Mouse (Mus musculus): Measurements from ENCODE around the gene Zfp984. TPM values are rescaled to one million over a fixed set of nuclear protein-coding genes. Genes with fewer than 3 reads are reported as not detected.
"Not testable (repeated sequence)": the region's sequence is repeated elsewhere in the genome, so short reads cannot be mapped to it uniquely, and the experiment has no call there.

The Zfp984 gene
- 8.3 and 9.1 TPM in 2 replicates for polyA plus RNA-seq (2015; fragmentation: Nextera tagmentation; extraction: Ambion mirVana)

- H3K4me1 ChIP-seq; H3K36me3 ChIP-seq; H3K9me3 ChIP-seq (replicated peaks); H3K27me3 ChIP-seq: not testable (repeated sequence)
- WGBS: 11% methylated on average over 15 of the region's 15 CpGs
- ATAC-seq (replicated peaks; ENCODE audit: low FRiP score): peak; percentile 91
- H3K9ac ChIP-seq: peak within 1 kb of the TSS; percentile 46
- H3K4me2 ChIP-seq: peak within 1 kb of the TSS; percentile 75
- peak within 1 kb of the TSS; percentile 54 for H3K4me3 ChIP-seq (replicated peaks)
- peak within 1 kb of the TSS; percentile 70 for H3K27ac ChIP-seq
These were observed at the start of gene Zfp984 for GRCm38 (mm10) chr4:147809292-147809965. TSS of gene Zfp984 (minus strand) at chr4:147809788.

GRCm38 (mm10) chr4:147850776-147851175 is 41.2 kb upstream of the Zfp984 start:
- WGBS: 71% methylated on average over 2 of the region's 2 CpGs
- no peak for ATAC-seq (replicated peaks; ENCODE audit: low FRiP score)
- Histone ChIP-seq H3K27ac (no peak overlapping the region), H3K27me3 (no peaks in the 10 kb centered on the region), H3K4me2 (no peak overlapping the region), H3K4me3 (replicated peaks) (no peak overlapping the region), H3K9ac (no peak overlapping the region), H3K4me1 (peaks cover 5% of the 10 kb centered on the region; the same call in 1 of the 2 replicates), H3K9me3 (replicated peaks) (no peaks in the 10 kb centered on the region), H3K36me3 (peaks cover 4% of the 10 kb centered on the region)

GRCm38 (mm10) chr4:147848584-147848991 is 39.0 kb upstream of the Zfp984 start:
- WGBS: 8% methylated on average over 4 of the region's 4 CpGs
- Histone ChIP-seq H3K27me3 (no peaks in the 10 kb centered on the region), H3K9ac (peak overlapping the region; percentile 63), H3K4me2 (peak overlapping the region; percentile 67), H3K4me3 (replicated peaks) (peak overlapping the region; percentile 84), H3K4me1 (peaks cover 5% of the 10 kb centered on the region; the same call in 1 of the 2 replicates), H3K9me3 (replicated peaks) (peaks cover 8% of the 10 kb centered on the region; the same call in 1 of the 2 replicates), H3K27ac (peak overlapping the region; percentile 38), H3K36me3 (peaks cover 25% of the 10 kb centered on the region)
- ATAC-seq (replicated peaks; ENCODE audit: low FRiP score): peak; percentile 83

GRCm38 (mm10) chr4:147847614-147848583 is 38.3 kb upstream of the Zfp984 start, which contains the start of gene Zfp933:
TSS of gene Zfp933 (minus strand) at chr4:147848366.
- no peaks in the 10 kb centered on the region for H3K27me3 ChIP-seq
- H3K9me3 ChIP-seq (replicated peaks): peaks cover 12% of the 10 kb centered on the region; the same call in 1 of the 2 replicates
- WGBS: 3% methylated on average over 23 of the region's 23 CpGs
- peak; percentile 95 for ATAC-seq (replicated peaks; ENCODE audit: low FRiP score)
- peaks cover 32% of the 10 kb centered on the region for H3K36me3 ChIP-seq
- peak within 1 kb of the TSS; percentile 63 for H3K9ac ChIP-seq
- H3K27ac ChIP-seq: peak within 1 kb of the TSS; percentile 64
- H3K4me3 ChIP-seq (replicated peaks): peak within 1 kb of the TSS; percentile 84
- peak within 1 kb of the TSS; percentile 67 for H3K4me2 ChIP-seq
- peaks cover 5% of the 10 kb centered on the region; the same call in 1 of the 2 replicates for H3K4me1 ChIP-seq

GRCm38 (mm10) chr4:147842871-147843270 is 33.3 kb upstream of the Zfp984 start:
- Histone ChIP-seq H3K4me3 (replicated peaks) (no peak overlapping the region), H3K9ac (no peak overlapping the region), H3K27ac (no peak overlapping the region), H3K4me1 (peaks cover 5% of the 10 kb centered on the region; the same call in 1 of the 2 replicates), H3K27me3 (no peaks in the 10 kb centered on the region), H3K9me3 (replicated peaks) (peaks cover 25% of the 10 kb centered on the region), H3K4me2 (no peak overlapping the region), H3K36me3 (peaks cover 59% of the 10 kb centered on the region)
- ATAC-seq (replicated peaks; ENCODE audit: low FRiP score): no peak
- WGBS: 97% methylated on average over 3 of the region's 3 CpGs

GRCm38 (mm10) chr4:147839282-147839681 is 29.7 kb upstream of the Zfp984 start:
- not testable (repeated sequence) for ATAC-seq (replicated peaks; ENCODE audit: low FRiP score); H3K27ac ChIP-seq; H3K9ac ChIP-seq; H3K27me3 ChIP-seq; H3K4me1 ChIP-seq; H3K4me3 ChIP-seq (replicated peaks); H3K4me2 ChIP-seq
- peaks cover 41% of the 10 kb centered on the region for H3K36me3 ChIP-seq
- H3K9me3 ChIP-seq (replicated peaks): peaks cover 20% of the 10 kb centered on the region
- 97% methylated on average over 22 of the region's 26 CpGs for WGBS

GRCm38 (mm10) chr4:147824389-147824788 is 14.8 kb upstream of the Zfp984 start:
- H3K9ac ChIP-seq: no peak overlapping the region
- H3K27me3 ChIP-seq: no peaks in the 10 kb centered on the region
- no peak overlapping the region for H3K4me2 ChIP-seq

GRCm38 (mm10) chr4:147821414-147821813 is 11.8 kb upstream of the Zfp984 start:
- ATAC-seq (replicated peaks; ENCODE audit: low FRiP score); H3K9ac ChIP-seq; H3K27ac ChIP-seq; H3K4me1 ChIP-seq; H3K27me3 ChIP-seq; H3K4me2 ChIP-seq; H3K4me3 ChIP-seq (replicated peaks): not testable (repeated sequence)
- H3K36me3 ChIP-seq: peaks cover 34% of the 10 kb centered on the region
- H3K9me3 ChIP-seq (replicated peaks): peaks cover 57% of the 10 kb centered on the region
- 83% methylated on average over 3 of the region's 3 CpGs for WGBS

More at GRCm38 (mm10) chr4:147824389-147824788, 14.8 kb upstream of the Zfp984 start:
- Histone ChIP-seq H3K9me3 (replicated peaks) (peaks cover 76% of the 10 kb centered on the region), H3K4me3 (replicated peaks) (no peak overlapping the region), H3K36me3 (peaks cover 63% of the 10 kb centered on the region), H3K27ac (no peak overlapping the region), H3K4me1 (no peaks in the 10 kb centered on the region)
- ATAC-seq (replicated peaks; ENCODE audit: low FRiP score): no peak
- WGBS: 95% methylated on average over 4 of the region's 4 CpGs

GRCm38 (mm10) chr4:147819659-147820058 is 10.1 kb upstream of the Zfp984 start:
- 84% methylated on average over 7 of the region's 7 CpGs for WGBS
- H3K4me1 ChIP-seq; ATAC-seq (replicated peaks; ENCODE audit: low FRiP score); H3K27me3 ChIP-seq; H3K9ac ChIP-seq; H3K27ac ChIP-seq; H3K4me3 ChIP-seq (replicated peaks); H3K4me2 ChIP-seq: not testable (repeated sequence)
- Histone ChIP-seq H3K9me3 (replicated peaks) (peaks cover 44% of the 10 kb centered on the region), H3K36me3 (peaks cover 17% of the 10 kb centered on the region)

GRCm38 (mm10) chr4:147814592-147815167 is 5.1 kb upstream of the Zfp984 start:
- Histone ChIP-seq H3K27me3 (no peaks in the 10 kb centered on the region), H3K36me3 (no peaks in the 10 kb centered on the region), H3K27ac (no peak overlapping the region), H3K4me3 (replicated peaks) (no peak overlapping the region), H3K4me2 (no peak overlapping the region), H3K9me3 (replicated peaks) (peaks cover 7% of the 10 kb centered on the region; the same call in 1 of the 2 replicates), H3K4me1 (0 out of 2 replicates have a peak, but pooled peaks cover 3% of the 10 kb centered on the region), H3K9ac (no peak overlapping the region)
- 78% methylated on average over 2 of the region's 2 CpGs for WGBS
- ATAC-seq (replicated peaks; ENCODE audit: low FRiP score): no peak

GRCm38 (mm10) chr4:147813249-147813765 is 3.7 kb upstream of the Zfp984 start:
- no peak overlapping the region for H3K4me3 ChIP-seq (replicated peaks)
- no peak overlapping the region for H3K4me2 ChIP-seq
- H3K9ac ChIP-seq: no peak overlapping the region
- H3K27ac ChIP-seq: no peak overlapping the region
- 51% methylated on average over 5 of the region's 5 CpGs for WGBS
- no peaks in the 10 kb centered on the region for H3K36me3 ChIP-seq
- peaks cover 8% of the 10 kb centered on the region for H3K4me1 ChIP-seq
- H3K27me3 ChIP-seq: no peaks in the 10 kb centered on the region
- peaks cover 4% of the 10 kb centered on the region; the same call in 1 of the 2 replicates for H3K9me3 ChIP-seq (replicated peaks)
- ATAC-seq (replicated peaks; ENCODE audit: low FRiP score): no peak

Measured in kidney, embryonic 15.5 days (tissue).